Mouse (Mus musculus) adrenal gland, postnatal 36 days (tissue): ENCODE results near the gene Golga2. TPM values are rescaled to one million over a fixed set of nuclear protein-coding genes. Genes with fewer than 3 reads are reported as not detected.
A peak's percentile ranks its signal among the peaks of the same experiment; 100 is the strongest.
"Not testable (repeated sequence)": the region's sequence is repeated elsewhere in the genome, so short reads cannot be mapped to it uniquely, and the experiment has no call there.

Experiments used
- DNase-seq, 2 experiments: peaks; one replicate each; pipeline ENCODE4 v3.0.0; 2021; ENCODE audit warnings: mixed read lengths in 1 of 2
- total RNA-seq, 2 experiments: library from RNA; stranded (reverse); gene quantifications; 2 replicates each; pipeline ENCODE4 v1.2.3; 2021

The Golga2 gene
- total RNA-seq, 2 experiments from 2014 or later = 73.0 to 74.2 TPM

DNA sequence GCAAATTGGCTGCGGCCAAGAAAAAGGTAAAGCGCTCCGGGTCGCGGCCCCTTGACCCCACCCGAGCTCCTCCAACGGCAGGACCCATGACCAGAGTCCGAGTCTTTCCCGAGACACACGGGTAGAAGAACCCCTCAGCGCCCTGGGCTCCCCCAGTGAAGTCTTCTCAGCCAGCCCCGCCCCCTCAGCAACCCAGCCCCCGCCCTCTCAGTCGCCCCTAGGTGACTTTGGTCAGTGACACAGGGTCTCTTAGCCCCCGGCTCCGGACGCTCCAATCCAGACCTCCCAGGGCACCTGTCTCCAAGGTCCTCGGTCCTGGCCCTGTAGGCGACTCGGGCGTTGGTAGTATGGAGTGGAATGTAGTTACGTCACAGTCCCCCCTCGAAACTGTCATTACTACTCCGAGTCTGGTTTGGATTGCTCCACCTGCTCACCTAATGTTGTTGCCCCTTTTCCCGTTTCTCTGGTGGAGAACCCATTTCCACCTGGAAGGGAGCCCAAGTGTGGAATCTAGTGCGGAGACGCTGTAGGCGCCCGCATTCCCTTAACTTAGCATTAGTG lies 1.3 kb downstream of the Golga2 start:
- DNase-seq = no peak

DNA sequence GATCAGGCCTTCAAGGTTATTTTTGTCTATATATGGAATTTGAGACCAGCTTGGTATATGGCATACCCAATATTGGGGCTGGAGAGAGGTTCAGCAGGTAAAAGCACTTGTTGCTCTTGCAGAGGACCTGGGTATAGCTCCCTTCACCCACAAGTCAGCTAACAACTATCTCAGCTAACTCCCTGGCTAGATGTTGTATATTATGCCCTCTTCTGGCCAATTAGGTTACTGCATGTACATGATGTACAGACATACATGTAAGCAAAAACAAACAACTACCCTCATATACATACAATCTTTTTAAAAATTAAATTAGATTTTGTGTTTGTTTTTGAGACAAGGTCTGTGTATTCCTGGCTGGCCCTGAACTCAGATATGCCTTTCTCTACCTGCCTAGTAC lies 2.4 kb downstream of the Golga2 start:
- DNase-seq = no peak

DNA sequence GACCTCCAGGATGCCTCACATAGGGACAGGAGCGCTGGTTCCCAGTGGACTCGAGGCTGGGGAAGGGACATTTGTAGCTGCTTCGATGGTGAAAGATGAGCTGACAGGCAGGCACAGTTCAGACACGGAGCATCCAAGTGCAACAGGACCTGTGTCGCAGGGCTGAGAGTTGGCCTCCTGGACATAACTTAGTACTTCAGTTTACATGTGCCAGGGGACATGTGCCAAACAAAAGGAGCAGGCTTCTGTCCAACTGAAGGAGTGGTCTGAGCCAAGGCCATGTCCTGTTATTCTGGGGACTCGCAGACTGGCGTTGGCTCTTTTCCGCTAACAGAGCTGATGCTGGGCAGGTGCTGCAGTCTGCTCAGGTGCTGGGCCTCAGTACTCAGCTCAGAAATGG lies 7.2 kb downstream of the Golga2 start:
- peak; percentile 55 to 60 for DNase-seq

DNA sequence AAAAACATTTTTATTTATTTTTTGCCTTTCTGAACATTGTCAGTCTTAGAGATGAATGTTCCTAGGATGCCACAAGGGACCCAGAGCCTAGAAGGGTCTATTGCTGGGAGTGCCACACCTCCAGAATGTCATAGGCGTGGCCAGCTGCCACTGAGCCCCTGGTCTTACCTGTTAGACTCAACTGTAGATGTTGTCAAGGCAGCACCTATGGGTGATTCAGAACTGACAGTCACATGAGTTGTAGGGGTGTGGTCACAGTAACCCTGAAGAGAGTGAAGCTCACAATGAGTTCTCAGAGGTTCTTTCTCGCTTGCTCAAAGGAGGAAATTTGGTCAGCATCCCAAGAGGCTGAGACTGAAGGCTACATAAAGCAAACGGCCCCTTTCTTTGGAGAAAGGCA lies 8.1 kb downstream of the Golga2 start:
- no peak for DNase-seq

DNA sequence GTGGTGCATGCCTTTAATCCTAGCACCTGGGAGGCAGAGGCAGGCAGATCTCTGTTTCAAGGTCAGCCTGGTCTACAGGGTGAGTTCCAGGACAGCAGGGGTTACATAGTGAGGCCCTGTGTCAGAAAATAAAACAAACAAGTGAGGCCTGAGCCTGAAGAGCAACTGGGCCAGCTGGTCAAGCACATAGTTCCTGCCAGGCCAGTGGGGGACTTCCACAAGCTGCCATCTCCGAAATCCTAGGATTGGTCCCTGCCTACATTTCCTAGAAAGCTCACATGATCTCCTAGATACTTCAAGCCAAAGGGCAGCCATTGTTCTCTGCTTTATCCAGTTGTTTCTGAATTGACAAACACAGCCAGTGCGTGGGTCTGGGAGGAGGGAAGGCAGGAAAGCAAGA lies 8.7 kb downstream of the Golga2 start:
- not testable (repeated sequence) for DNase-seq

DNA sequence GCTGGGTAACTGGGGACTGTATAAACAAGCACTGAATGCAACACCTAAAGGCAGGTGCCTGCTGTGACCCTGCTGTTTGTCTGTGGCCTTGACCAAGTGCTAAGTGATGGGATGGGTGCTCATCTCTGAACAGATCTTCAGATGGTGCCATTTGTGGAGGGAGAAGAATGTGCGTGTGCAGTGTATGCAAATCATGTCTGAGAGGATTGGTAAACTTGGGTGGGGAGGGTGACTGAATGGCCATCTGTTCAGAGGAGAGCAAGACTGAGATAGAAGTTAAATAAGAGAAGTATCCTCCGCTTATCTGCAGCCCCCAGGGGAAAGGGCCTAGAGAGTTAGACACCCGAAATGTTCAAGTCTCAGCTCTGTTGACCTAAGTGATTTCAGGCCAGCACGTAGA lies 12.3 kb downstream of the Golga2 start:
- DNase-seq = no peak

DNA sequence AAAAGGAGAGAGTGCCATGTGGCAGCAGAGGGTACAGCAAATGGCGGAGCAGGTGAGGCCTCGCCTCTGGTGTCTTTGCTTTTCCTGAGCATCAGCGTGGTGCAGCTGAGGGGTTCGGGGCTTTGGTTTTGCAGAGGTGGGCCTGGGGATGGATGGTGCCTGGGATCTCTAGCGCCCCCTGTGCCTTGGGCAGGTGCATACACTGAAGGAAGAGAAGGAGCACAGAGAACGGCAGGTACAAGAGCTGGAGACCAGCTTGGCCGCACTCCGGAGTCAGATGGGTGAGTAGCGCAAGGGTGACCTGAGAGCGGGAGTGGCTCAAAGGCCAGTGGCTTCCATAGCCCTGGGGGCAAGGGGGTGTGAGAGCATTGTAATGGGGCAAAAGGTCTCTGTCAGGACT lies 15.8 kb downstream of the Golga2 start:
- no peak for DNase-seq

DNA sequence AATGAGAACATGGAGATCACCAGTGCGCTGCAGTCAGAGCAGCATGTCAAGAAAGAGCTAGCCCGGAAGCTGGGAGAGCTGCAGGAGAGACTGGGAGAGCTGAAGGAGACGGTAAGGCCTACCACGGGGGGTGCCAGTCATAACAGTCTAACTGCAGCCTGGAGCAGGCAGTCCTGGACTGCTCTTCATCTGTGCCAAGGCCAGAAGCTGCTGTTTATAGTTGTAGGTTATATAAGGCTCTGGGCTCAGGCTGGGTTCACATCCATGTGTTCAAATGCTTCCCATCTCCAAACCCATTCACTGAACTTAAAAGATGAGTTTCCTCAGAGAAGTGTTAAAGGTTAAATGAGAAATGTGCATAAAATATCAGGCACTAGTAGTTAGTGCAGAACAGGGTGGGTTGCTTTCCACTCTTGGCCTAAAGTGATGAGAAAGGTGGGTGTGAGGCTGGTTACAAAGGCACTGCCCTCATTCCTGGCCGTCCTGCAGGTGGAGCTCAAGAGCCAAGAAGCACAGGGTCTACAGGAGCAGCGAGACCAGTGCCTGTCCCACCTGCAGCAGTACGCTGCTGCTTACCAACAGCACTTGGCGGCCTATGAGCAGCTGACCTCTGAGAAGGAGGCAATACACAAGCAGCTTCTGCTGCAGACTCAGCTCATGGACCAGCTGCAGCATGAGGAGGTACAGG lies 17.1 kb downstream of the Golga2 start:
- peak; percentile 65 to 77 for DNase-seq

DNA sequence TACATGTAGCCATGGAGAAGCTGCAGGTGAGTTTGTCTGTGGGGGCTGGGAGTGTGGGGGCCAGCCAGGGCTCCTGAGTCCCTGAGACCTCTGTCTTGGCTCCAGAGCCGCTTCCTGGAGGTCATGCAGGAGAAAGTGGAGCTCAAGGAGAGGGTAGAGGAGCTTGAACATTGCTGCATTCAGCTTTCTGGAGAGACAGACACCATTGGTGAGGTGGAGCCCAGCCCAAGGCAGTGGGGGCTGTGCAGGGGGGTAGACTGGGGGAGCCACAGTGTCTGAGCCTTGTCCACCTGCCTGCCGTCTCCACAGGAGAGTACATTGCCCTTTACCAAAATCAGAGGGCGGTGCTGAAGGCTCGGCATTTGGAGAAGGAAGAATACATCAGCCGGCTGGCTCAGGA lies 18.5 kb downstream of the Golga2 start:
- DNase-seq = no peak

DNA sequence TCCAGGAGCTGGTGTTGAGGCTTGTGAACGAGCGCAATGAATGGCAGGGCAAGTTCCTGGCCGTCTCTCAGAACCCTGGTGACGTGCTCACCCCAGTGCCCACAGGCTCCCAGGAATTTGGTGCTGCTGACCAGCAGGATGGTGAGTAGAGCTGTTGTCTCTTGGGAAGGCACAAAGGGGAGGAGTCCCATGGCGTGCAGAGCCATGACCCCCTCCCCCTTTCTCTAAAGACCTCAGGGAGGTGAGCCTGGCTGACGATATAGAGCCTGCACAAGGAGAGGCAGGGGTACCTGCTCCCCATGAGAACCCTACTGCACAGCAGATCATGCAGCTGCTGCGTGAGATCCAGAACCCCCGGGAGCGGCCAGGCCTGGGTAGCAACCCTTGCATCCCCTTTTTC lies 19.0 kb downstream of the Golga2 start:
- DNase-seq = no peak

DNA sequence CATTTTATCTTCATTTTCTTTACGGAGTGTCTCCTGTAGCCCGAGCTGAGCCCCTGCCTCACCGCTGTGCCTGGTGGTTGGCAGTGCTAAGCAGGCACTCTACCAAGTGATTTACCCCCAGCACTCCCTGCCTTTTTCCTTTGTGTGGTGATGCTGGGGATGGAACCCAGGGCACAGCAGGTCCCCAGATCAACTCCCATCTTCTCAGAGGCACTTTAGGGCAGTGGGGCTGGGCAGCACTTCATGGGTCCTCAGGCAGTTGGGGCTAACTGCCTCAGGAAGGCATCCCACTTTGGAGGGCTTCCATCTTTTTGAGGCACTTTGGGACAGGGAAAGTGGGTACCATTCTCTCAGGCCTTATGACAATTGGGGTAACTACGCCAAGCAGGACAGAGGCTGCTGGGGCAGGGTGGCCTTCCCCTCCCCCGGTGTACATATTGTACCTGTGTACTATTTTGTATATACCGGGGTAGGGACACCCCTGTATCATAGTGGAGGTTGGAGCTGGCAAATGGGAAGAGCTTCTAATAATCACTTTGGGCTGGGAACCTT lies 20.1 kb downstream of the Golga2 start:
- no peak for DNase-seq

DNA sequence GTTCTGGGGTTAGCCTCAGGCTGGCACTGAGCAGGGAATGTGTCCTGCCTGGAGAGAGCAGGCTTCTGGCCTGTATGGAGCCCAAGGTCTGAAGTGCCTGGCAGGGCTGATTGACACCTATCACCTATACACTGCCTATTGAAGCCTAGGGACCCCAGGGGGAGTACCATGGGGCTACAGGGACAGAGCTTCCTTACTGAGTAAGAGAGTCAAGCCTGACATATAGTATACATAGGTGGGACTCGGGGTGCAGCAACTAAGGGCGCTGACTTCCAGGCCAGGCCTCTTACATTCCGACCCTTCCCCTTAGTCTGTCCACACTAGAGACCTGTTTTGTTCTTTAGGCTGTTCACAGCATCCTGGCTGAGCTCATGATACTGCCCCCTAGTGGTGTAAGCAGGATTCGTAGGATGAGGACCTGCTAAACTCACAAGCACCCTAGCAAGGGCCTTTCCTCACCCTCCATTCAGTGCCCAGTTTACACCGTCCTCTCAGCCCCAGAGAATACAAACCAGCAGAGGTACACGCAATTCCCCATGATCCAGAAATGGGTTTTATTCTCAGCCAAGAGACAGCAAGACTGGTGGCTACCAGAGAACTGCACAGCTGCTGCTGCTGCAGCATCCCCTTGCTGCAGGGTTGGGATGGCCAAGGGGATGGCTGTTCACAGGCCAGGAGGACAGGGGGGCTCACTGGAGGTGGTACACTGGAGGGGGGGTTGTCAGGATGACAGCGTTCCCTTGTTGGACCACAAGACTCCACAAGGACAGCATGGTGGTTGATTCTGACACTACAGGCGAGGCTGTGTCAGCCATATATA lies 21.0 kb downstream of the Golga2 start:
- peak; percentile 48 to 65 for DNase-seq

DNA sequence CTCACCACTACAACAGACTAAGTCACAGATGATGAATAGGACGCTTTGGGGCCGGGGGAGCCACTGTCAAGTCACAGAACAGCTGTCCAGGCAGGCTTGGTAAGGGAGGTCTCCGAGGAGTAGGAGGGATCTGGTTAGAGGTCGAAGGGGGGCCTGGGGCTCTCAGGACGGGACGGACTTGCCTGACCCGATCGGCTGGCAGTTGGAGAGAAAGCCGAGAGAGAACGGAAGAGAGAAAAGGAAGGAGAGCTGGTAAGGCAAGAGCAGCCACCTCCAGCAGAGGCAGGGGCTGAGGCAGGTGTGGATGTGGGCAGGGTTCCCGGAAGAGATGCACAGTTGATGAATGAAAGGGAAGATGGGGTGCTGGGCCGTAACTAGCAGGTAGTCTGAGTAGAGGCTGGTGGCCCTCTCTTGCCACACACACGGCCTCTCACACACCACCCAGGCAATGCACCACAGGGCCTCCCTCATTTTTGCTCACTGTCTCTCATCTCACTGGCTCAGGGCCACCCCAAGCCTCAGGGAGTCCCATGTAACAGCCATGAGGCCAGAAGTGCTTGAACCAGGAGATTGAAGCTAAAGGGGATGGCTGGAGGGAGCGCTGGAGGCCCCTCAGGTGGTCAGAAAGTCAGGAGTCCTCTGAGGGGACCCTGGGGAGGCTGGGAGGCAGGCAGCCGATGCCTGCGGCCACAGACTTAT lies 21.8 kb downstream of the Golga2 start:
- DNase-seq = no peak

DNA sequence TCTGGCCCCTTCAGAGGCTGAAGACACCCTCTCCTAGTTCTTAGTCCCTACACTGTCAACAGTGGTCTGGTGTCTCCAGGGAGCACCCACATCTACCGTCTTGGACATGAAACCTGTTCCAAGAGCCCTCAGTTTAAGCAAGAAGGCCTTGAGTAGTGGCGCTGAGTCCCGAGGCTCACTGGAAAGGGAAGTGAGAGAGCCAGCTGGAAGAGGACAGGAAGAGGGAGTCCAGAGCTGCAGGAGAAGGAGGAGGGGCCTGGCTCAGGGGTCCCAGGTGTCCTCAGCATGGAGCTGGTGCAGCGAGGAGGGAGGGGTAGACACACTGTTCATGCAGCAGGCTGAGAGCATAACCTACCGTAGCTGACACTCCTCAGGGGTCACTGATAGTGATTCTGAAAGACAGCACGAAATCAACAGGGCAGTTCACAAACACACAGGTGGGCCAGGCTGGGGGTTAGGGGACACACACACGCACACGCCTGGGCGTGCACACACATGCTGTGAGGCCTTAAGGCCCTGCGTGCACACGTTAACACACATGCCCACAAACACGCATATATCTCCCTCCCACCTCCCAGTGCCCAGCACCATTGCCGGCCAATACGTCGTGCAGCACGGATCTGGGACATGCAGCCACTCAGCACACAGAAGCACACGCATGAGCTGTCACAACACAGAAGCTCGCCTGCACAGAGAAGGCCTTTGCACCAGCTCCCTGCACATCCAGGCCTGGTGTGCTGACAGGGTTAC lies 23.1 kb downstream of the Golga2 start:
- no peak for DNase-seq

DNA sequence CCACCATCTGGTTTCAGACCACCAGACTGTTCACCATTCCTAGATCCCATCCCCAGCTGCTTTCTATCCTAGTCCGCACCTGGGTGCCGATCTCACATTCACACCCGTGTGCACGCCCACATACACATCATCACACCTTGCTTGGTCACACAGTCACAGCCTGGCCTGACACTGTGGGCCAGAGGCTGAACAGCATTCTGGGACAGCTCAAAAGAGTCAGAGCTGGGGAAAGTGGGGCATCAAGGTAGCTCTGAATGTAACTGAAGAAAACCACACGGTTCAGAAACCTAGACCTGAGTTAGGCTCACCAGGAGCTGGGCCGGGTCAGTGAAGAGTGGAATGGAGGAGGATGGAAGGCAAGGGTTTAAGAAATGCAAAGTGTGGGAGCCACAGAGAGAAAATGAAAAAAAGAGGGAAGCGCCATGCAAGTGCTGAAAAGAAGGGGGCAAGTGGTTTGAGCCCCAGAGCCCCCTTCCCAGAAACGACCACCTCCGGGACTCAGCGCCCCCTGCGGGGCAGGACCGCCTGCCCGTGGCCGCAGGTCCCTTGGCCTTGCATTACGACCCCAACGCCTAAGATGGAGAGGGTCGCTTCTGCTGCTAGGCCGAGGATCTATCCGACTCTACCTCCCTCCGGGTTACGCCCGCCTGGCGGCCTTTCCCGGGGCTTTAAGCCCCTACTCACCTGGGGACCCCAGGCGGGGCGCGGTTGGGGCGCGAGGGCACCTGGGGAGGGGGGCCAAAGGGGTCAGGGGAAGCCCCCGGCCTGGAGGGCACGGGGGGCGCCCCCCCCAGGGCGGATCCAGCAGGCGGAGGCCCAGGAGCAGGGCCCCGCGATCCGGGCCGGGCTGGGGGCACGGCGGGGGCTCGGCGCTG lies 24.5 kb downstream of the Golga2 start:
- no peak for DNase-seq

DNA sequence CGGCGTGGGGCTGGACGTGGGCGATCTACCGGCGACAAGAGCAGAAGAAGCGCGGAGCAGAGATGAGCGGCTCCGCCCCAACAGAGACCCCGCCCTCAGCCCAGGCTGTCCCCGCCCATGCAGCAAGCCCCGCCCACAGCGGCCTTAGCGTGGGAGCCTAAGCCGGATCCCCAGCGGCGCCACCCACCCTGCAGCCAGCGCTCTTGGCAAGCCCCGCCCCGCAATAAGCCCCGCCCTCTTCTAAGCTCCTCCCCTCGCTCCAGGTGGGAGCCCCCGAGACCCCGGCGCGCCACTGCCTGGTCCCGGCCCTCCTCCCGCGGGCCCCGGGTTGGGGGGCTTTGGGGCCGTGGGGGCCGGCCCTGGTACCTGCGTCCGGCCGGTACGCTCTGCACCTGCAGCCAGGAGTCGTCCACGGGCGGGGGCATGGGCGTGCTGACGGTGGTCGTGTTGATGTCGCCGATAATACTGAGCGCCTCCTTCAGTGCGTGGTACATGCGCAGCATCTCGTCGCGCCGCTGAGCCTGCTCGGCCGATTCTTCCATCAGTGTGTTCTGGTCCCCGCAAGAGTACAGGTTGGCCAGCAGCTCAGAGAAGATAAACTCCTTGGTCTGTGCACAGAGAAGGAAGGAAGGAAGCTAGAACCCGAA lies 25.3 kb downstream of the Golga2 start:
- DNase-seq = peak; percentile 87 to 92

DNA sequence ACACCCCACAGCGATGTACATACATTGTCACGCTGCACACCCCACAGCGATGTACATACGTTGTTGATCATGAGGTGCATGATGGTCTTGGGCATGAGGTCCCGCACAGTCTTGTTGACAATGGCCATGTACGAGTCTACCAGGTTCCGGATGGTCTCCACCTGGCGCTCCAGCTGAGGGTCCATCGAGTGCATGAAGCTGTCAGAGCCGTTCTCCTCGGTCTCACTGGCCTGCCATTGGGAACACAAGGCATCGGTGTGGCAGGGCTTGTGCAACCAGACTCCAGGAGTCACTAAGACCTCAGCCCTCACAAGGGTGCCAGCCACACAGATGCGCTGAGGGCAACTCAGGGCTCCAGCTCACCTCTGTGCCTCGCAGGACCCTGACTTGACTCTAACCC lies 27.6 kb downstream of the Golga2 start:
- no peak for DNase-seq

DNA sequence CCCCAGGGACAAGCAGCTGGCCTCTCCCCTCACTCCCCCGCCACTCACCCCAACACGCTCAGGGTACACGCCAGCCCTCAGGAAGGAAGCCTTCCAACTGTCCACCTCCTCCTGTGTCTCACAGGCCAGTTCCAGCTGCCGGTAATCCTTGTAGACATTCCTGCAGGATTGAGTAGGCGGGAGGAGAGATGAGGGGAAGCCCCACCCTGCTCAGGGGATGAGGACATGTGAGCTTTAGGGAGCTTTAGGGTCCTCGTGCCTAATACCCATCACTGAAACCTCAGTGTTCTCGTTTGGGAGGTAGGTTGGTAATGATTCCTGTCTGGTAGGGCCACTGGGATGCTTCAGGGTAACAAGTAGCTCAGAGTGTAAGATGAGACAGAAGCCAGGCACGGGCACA lies 28.6 kb downstream of the Golga2 start:
- no peak for DNase-seq

DNA sequence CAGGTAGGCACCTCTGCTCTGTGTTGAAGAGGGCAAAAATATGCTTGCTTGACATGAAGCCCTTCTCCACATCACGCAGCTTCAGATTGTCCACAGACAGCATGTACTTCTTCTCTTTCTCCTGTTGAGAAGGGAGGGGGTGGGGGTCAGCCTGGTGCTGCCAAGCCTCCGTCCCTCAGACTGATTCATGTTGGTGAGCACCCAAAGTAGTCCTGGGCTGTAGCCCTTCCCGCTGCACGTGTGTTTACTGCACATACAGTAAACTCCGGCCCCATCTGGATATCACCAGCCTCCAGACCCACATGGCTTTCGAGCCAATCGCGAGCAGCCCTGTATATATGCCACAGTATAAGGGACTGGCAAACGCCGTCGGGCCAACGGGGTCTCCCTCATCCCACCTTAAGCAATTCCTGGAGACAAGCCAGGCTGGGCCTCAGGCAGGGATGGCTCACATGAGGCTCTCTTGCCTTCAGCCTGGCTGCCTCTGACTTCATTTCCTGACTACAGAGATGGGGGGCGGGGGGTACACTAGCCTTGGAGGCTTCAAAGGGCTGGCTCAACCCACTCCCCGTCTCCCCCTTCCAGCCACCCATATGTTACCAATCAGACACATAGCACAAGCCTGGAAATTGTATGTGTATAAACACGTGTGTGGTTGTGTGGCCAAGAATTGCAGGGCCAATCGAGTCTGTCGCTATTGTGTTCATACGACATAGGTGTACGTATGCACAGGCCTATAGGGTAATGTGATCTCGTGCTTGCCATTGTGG lies 29.9 kb downstream of the Golga2 start:
- DNase-seq = no peak
